Mouse (Mus musculus) embryonic facial prominence, embryonic 11.5 days (tissue): Measurements from ENCODE around the gene Vsx1. TPM values are rescaled to one million over a fixed set of nuclear protein-coding genes. Genes with fewer than 3 reads are reported as not detected.

Experiments used
- ATAC-seq: fragments of 200-750 bp; cut with Nextera tagmentation; replicated peaks from 2 replicates; pipeline ENCODE4 v1.8.0; 2017; ENCODE audit warnings: low read depth; ENCODE audit not compliant: insufficient number of reproducible peaks, low FRiP score, low TSS enrichment
- DNase-seq: peaks from one replicate; pipeline ENCODE4 v3.0.0-alpha.2; 2015; ENCODE audit warnings: low spot score
- H3K27ac ChIP-seq: fragments of 300-500 bp; sonication (generic); replicated peaks from 2 replicates; pipeline ENCODE4 v1.5.1; 2014; ENCODE audit warnings: mild to moderate bottlenecking, low read depth, low read length, control low read depth
- H3K27me3 ChIP-seq: fragments of 300-500 bp; sonication (generic); 2 replicates; pipeline ENCODE4 v1.6.1; 2014; ENCODE audit warnings: mild to moderate bottlenecking, low read length, moderate library complexity, mixed read lengths; ENCODE audit not compliant: control insufficient read depth, insufficient read depth
- H3K36me3 ChIP-seq: fragments of 300-500 bp; sonication (generic); replicated peaks from 2 replicates; pipeline ENCODE4 v1.6.1; 2014; ENCODE audit warnings: low read depth, mild to moderate bottlenecking, low read length, moderate library complexity, mixed read lengths; ENCODE audit not compliant: control insufficient read depth, insufficient read depth
- H3K4me1 ChIP-seq: fragments of 300-500 bp; sonication (generic); 2 replicates; pipeline ENCODE4 v1.6.1; 2014; ENCODE audit warnings: low read length, mixed read lengths; ENCODE audit not compliant: control insufficient read depth, insufficient read depth
- H3K4me2 ChIP-seq: fragments of 300-500 bp; sonication (generic); 2 replicates; pipeline ENCODE4 v1.6.1; 2014; ENCODE audit warnings: low read depth, mild to moderate bottlenecking, control low read depth, low read length, moderate library complexity
- H3K4me3 ChIP-seq: fragments of 300-500 bp; sonication (generic); 2 replicates; pipeline ENCODE4 v1.5.1; 2014; ENCODE audit warnings: low read depth, low read length, control low read depth
- H3K9ac ChIP-seq: fragments of 300-500 bp; sonication (generic); replicated peaks from 2 replicates; pipeline ENCODE4 v1.6.1; 2014; ENCODE audit warnings: mild to moderate bottlenecking, control low read depth, low read length
- H3K9me3 ChIP-seq: fragments of 300-500 bp; sonication (generic); replicated peaks from 2 replicates; pipeline ENCODE4 v1.6.1; 2016; ENCODE audit warnings: mild to moderate bottlenecking, low read length, inconsistent platforms, mixed read lengths; ENCODE audit not compliant: control insufficient read depth
- WGBS: fragments of 180-500 bp; shearing (Covaris S2); extraction: QIAGEN DNeasy Blood & Tissue Kit; methylation state at CpG from one replicate; pipeline ENCODE4 v1.1.7; 2014; 5-methylcytosine and 5-hydroxymethylcytosine counted together
- polyA plus RNA-seq: library from polyadenylated mRNA; unstranded; fragments of >200 nt; fragmentation: Nextera tagmentation; extraction: Ambion mirVana; gene quantifications from 2 replicates; pipeline ENCODE4 v1.2.1, GENCODE M21; 2014

The Vsx1 gene
- polyA plus RNA-seq, 1 experiment from 2014 or later = not detected

GRCm38 (mm10) chr2:150656975-150657768 is 32.0 kb downstream of the Vsx1 start:
- H3K9ac ChIP-seq = no peak overlapping the region
- no peak overlapping the region for H3K4me2 ChIP-seq
- 59% methylated on average over 8 of the region's 8 CpGs for WGBS
- no peak overlapping the region for H3K4me3 ChIP-seq
- H3K4me1 ChIP-seq = no peaks in the 10 kb centered on the region
- no peaks in the 10 kb centered on the region for H3K27me3 ChIP-seq
- ATAC-seq (peak; percentile 74), DNase-seq (no peak)
- H3K9me3 ChIP-seq = no peaks in the 10 kb centered on the region
- no peaks in the 10 kb centered on the region for H3K36me3 ChIP-seq
- H3K27ac ChIP-seq = no peak overlapping the region

GRCm38 (mm10) chr2:150656112-150656511 is 33.0 kb downstream of the Vsx1 start:
- Histone ChIP-seq H3K36me3 (no peaks in the 10 kb centered on the region), H3K27ac (no peak overlapping the region), H3K9ac (no peak overlapping the region), H3K27me3 (no peaks in the 10 kb centered on the region), H3K4me1 (peaks cover 2% of the 10 kb centered on the region; the same call in 1 of the 2 replicates), H3K9me3 (no peaks in the 10 kb centered on the region), H3K4me2 (no peak overlapping the region), H3K4me3 (no peak overlapping the region)
- ATAC-seq (no peak), DNase-seq (no peak)
- 88% methylated on average over 3 of the region's 3 CpGs for WGBS

DNA sequence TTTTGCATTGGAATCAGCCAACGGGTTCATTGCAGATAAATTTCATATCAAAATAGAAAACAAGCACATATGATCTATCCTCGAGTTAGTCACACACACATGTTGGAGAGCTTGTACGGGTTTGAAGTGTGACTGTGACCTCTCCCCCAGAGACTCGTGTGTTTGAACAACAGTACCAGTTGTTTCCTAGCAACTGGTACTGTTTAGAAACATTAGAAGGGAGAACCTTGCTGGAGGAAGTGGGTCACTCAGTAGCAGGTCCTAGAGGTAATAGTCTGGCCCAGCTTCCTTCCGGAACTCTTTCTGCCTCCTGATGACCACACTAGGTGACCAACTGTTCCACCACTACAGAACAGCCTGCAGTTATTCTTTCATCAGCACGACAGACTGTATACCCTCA is 33.9 kb downstream of the Vsx1 start:
- ATAC-seq (no peak), DNase-seq (no peak)
- Histone ChIP-seq H3K9ac (no peak overlapping the region), H3K9me3 (no peaks in the 10 kb centered on the region), H3K27me3 (no peaks in the 10 kb centered on the region), H3K36me3 (no peaks in the 10 kb centered on the region), H3K4me3 (no peak overlapping the region), H3K27ac (no peak overlapping the region), H3K4me2 (no peak overlapping the region), H3K4me1 (peaks cover 6% of the 10 kb centered on the region; the same call in 1 of the 2 replicates)
- WGBS = 81% methylated on average over 6 of the region's 6 CpGs

GRCm38 (mm10) chr2:150654814-150655213 is 34.3 kb downstream of the Vsx1 start:
- WGBS = 93% methylated on average over 2 of the region's 2 CpGs
- Histone ChIP-seq H3K9me3 (no peaks in the 10 kb centered on the region), H3K4me3 (no peak overlapping the region), H3K27me3 (no peaks in the 10 kb centered on the region), H3K36me3 (no peaks in the 10 kb centered on the region), H3K27ac (no peak overlapping the region), H3K4me1 (peaks cover 6% of the 10 kb centered on the region; the same call in 1 of the 2 replicates), H3K9ac (no peak overlapping the region), H3K4me2 (no peak overlapping the region)
- ATAC-seq (no peak), DNase-seq (no peak)

DNA sequence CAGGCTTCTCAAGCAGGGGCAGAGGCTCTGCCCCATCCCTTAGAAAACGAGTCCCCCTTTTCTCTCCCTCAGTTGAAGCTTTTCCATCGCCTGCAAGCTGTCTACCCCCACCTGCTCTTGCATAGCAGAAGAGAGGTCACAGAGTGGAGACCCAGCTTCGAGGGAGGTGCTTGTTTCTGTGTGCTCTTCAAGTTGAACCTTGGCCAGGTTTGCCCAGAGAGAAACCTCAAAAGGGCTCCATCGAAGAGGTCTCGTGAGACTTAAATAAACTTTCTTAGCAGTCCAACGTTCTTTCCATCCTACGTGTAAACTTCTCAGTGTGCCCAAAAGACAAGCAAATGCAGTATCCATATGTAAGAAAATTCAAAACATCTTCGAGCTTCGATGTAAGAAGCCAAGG is 37.8 kb downstream of the Vsx1 start:
- no peak overlapping the region for H3K27ac ChIP-seq
- WGBS = 61% methylated on average over 9 of the region's 9 CpGs
- ATAC-seq (no peak), DNase-seq (no peak)
- H3K4me3 ChIP-seq = no peak overlapping the region
- no peaks in the 10 kb centered on the region for H3K27me3 ChIP-seq
- no peaks in the 10 kb centered on the region for H3K9me3 ChIP-seq
- H3K36me3 ChIP-seq = no peaks in the 10 kb centered on the region
- peaks cover 6% of the 10 kb centered on the region; the same call in 1 of the 2 replicates for H3K4me1 ChIP-seq
- no peak overlapping the region for H3K4me2 ChIP-seq
- H3K9ac ChIP-seq = no peak overlapping the region

DNA sequence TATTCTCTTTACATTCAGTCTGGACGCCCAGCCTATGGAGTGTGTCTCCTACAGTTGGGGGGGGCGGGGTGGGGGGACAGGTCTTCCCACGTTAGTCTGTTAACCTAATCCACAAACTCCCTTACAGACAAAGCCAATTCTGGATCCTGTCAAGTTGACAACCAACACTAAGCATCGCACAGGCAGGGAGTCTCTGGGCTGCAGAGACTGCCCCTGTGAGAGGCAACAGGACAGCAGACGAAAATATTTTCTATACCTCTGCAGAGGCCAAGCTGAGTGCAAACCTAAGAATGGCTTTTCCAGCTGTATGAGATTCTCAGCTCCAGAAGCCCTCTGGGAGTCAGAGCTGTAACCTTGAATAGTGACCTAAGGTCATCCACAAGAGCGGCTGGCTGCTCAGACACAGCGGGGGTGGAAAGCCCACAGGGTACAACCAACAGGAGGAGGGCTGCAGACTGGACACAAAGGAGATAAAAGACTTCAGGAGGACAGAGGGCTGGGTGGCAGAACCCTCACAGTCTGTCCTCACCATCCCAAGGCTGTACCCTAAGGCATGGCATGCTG is 38.6 kb downstream of the Vsx1 start:
- peak; percentile 60 for ATAC-seq
- Histone ChIP-seq H3K4me1 (peaks cover 6% of the 10 kb centered on the region; the same call in 1 of the 2 replicates), H3K27ac (no peak overlapping the region), H3K36me3 (no peaks in the 10 kb centered on the region), H3K9me3 (no peaks in the 10 kb centered on the region), H3K4me2 (no peak overlapping the region), H3K27me3 (no peaks in the 10 kb centered on the region), H3K4me3 (no peak overlapping the region), H3K9ac (no peak overlapping the region)
- DNase-seq = peak; percentile 38
- 7% methylated on average over 7 of the region's 7 CpGs for WGBS

GRCm38 (mm10) chr2:150648300-150648895 is 40.8 kb downstream of the Vsx1 start:
- no peak for ATAC-seq
- Histone ChIP-seq H3K9me3 (no peaks in the 10 kb centered on the region), H3K4me3 (no peak overlapping the region), H3K27me3 (no peaks in the 10 kb centered on the region), H3K27ac (no peak overlapping the region), H3K9ac (no peak overlapping the region), H3K4me2 (no peak overlapping the region), H3K36me3 (no peaks in the 10 kb centered on the region), H3K4me1 (peaks cover 6% of the 10 kb centered on the region; the same call in 1 of the 2 replicates)
- no peak for DNase-seq
- WGBS = 54% methylated on average over 13 of the region's 13 CpGs
